Mouse (Mus musculus) telencephalon, adult 2 months (tissue): ENCODE results near the gene Spag8.
A peak's percentile ranks its signal among the peaks of the same experiment; 100 is the strongest.

Source experiments
- DNase-seq: peaks from one replicate; pipeline ENCODE4 v3.0.0-alpha.2; 2011; ENCODE audit warnings: low read depth, low spot score

The Spag8 gene

DNA sequence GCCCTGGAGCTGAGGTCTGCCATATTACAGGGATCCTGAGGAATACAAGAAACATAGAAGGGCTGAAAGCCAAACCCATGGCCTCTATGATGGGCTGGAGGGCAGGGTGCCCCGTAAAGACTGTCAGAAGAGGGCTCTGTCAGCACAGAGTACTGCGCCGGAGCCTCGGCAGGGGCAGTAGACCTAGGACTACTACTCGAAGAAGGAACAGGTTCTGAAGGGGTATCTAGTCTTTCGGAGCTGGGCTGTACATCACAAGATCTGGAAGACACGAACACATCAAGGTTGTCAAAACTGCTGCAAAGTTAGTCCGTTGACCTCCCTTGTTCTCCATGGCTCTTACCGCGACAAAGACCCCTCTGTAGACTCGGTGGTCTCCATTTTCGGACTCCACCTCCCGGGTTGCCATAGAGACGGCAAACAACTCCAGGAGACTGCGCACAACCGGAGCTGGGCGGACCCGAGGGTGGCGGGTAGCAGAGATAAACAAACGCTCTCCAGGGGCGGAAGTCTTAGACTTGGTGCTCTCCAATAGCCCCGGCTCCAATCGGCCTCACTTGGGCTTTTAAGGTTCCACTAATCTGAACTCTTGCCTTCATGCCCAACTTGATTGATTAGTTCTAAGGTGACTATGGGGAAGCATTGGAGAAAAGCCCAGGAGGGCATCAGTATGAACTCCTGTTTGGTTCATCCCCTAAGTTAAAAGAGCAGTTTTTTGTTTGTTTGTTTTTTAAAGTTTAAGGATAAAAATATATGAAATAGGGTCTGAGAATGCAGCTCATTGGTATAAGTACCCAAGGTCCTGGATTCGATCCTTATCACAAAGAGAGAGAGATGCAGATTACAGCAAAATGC is at the start of gene Spag8:
TSS of gene Spag8 (minus strand) at position 434 of the 855 bp plus-strand sequence.
- DNase-seq, result no peak

DNA sequence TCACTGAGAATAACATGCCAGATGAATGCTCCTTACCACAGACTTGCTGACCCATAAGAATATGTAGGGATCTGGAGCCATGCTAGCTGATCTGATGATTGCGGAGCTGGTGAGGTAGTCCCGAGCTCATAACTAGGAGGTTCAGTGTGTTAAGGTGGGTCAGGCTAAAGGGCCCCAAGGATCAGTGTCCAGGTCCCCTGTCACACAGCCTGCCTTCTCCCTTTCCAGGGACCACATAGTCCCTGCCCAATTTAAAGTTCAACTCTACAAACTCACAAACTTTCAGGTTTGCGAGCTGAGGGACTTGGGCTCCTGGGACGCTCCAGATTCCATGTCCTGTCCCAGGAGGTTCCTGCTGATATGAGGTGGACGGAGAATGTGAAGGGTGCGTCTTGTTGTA is 47.3 kb upstream of the Spag8 start, which contains the start of gene Olfr70:
TSS of gene Olfr70 (minus strand) at position 101 of the 400 bp plus-strand sequence.
- no peak for DNase-seq

DNA sequence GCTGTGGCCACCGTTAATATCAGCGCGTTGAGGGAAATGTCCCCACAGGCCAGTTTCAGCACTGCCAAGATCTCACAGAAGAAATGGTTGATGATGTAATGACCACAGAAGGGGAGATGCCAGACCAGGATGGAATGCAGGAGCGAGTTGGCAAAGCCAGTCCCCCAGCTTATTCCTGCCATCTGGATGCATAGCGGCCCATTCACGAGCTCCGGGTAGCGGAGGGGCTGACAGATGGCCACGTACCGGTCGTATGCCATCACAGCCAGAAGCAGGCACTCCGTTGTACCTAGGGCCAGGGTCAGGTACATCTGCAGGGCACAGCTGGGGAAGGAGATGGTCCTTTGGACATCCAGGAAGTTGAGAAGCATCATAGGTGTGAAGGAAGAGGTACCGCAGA is 43.2 kb upstream of the Spag8 start:
- DNase-seq, result no peak

DNA sequence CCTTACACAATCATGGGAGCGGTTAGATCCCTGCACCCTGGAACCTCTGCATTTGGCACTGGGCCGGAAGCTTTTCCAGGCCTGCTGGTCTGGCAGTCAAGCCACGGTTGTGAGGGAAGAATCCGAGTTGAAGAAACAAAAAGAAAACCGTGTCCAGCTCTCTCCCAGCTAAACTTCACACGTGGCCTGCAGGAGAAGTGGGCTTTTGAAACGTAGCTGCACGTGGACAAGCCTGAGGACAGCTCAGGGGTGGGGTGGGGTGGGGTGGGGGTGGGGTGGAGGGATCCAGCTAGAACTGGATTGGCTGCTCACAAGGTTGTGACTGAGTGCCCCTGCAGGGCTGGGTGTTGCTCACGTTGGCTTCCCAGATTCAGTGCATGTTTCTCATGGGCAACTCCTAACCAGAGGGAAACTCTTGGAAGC is 41.9 kb upstream of the Spag8 start:
- DNase-seq, result no peak

DNA sequence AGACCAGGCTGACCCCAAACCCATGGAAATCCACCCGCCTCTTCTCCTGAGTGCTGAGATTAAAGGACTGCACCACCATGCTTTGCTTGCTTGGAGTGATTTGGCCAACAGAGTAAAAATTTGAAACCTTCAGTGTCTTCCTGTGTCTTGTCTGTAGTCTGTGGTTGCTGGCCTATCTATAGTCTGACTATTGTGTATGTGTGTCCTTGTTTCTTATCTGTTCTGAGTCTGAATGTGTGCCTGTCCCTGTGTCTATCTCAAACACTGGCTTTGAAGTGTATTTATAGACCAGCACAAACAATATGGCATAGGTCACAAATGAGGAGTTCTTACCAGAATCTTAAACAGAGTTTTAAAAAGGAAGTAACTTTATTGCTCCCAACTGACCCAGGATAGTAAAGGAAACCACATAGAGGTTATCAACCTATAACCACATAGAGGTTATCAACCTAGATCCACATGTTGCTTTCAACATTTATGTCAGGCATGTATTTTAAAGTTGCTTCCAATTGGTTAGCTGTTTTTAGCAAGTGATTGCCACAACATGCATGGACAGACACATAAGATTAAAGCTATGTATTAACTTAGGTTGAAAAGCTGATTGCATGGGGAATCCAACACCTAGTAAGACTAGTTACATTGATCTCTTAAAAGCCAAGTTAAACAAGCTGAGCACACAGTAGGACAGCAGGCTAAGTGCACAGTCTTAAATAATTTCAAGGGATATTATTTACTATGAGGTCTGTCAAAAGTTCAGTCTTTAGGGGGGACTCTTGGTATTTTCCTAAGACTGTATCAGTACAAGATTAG is 41.2 kb upstream of the Spag8 start:
- no peak for DNase-seq

DNA sequence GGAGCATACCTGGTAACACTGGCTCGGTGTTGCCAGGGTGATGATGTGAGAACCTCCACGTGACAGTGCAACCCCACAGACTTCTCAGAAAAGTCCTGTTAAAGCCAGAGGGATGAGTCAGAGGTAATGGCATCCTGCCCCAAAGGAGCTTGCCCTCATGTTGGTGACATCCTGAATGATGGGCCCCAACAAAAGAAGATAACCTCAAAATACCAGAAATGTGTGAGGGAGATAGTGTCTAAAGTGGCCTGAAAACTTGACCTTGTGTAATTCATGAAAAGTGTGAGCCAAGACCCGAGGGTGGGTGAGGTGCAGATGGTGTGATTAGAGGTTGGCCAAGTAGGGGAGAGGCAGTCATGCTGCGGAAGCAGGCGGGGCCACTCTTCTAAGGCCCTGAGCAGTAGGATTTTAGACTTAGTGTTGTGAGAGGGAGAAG is 40.4 kb upstream of the Spag8 start:
- no peak for DNase-seq

DNA sequence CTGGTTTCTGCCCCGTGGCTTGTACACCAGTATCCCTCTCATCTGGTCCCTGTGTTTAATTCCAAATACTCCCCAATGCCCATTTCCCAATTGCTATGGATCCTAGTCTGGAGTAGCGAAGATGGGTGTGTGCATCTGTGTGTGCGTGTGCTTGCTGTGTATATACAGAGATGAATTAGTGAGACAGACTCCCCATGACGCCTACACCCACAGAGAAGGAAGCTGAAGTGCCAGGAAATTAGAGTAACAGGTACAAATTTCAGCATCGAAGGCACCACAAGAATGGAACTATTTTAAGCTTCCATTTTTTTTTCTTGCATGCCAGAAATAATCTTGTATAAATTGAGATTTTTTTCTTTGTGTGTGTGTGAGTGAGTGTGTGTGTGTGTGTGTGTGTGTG is 37.6 kb upstream of the Spag8 start:
- no peak for DNase-seq

DNA sequence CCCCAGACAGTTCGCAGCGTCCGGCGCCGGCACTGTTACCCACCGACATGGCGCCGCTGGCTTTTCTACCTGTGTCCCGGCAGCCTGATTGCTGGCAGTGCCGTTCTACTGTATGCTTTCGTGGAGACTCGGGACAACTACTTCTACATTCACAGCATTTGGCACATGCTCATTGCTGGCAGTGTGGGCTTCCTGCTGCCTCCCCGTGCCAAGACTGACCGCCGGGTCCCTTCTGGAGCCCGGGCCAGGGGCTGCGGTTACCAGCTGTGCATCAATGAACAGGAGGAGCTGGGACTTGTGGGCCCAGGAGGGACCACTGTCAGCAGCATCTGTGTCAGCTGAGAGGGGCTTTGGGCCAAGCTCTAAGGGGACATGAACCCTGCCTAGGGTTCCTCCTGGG is 36.6 kb upstream of the Spag8 start:
- no peak for DNase-seq

DNA sequence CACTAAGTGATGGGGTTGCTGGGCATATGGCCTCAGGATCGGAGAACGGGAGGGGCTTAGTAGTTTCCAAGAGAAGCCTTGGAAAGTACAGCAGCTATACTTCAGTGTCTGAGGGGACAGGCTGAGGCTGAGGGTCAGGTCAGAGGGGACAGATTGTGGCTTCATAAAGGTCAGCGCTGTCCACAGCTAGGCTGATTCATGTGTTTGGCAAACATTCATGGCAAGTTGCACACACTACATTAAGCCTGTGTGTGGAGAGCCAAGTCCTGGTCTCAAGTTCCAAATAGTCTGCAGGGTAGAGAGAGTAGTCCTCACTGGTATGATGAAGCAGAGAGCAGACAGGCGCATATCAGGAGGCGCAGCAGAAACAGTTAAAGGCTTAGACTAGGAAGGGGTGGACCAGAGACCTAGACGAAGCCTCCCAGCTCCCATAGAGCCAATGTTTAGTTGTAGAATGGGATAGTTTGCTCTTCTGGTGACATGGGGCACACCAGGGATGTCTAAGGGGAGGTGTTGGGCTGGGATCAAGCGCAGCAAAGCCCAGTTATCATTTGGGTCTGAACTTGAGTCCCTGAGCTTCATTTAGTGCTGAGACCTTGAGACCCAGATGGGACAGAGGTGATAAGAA is 26.1 kb upstream of the Spag8 start:
- DNase-seq, result no peak

DNA sequence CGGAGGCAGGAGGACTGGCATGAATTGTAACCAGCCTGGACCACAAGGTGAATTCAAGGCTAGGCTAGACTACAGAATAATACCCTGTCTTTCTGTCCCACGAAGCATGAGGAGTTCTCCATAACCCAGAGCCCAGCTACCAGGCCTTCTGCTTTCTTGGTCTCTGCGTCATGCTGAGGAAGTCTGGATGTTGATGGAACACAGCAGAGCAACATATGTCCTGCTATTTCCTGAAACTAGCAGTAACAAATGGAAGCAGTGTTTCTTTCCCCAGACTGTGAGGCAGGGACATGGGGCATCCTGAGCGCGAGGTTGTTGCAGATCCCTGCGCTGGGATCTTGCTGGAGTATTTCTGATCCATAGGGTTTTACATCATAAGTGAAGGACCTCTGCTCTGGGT is 25.1 kb upstream of the Spag8 start:
- DNase-seq, result no peak

DNA sequence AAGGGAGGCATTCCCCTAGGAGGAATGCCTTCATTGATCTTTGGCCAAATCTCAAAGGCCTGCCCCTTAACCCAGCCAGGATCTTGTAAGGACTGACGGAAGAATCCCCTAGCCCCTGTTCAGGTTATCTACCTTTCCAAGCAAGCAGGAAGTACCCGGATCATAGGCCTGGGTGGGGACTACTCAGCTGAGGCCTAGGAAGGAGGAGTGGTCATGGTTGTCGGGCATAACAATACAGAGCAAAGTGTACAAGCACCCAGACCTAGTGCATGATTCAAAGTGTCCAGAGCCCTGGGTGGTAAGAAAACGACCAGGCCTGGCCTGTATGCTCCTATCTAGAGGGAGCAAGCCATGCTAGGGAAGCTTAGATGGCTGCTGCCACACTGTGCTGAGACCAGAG is 22.2 kb upstream of the Spag8 start:
- DNase-seq, result no peak

DNA sequence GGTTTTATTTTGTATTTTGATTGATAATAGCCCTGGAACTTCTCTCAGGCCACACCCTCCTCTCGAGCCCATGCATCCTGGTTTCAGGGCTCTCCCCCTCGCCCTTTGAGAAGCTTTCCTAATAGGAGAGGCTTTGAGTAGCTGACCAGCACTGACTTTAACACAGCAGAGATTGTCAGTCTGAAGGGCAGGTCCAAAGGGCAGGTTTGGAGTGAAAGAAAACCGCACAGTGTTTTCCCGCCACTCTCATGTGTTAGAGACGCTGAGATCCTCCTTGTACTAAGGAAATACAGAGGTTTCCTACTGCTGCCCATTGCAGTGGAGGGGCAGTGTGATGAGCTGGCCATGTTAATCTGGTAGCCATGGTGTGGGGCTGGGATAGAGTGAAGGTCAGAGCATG is 21.6 kb upstream of the Spag8 start:
- DNase-seq, result no peak

DNA sequence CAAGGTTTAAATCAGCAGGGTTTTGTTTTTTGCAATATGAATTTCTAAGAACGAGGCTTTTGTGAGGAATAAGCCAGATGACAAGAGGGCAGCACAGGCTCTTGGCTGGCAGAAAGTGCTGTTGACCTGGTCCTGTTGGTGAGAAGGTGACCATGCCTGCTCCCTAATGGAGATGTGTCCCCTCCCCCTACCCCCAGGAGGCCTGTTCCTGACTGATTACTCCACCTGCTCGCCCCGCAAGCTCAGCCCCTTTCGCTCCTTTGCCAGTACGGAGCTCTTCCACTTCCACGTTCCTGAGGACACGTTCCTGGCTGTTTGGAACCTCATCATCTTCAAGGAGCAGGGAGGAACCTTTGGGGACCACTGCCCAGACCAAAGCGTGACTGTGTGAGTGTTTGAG is 20.3 kb upstream of the Spag8 start:
- DNase-seq, result no peak

DNA sequence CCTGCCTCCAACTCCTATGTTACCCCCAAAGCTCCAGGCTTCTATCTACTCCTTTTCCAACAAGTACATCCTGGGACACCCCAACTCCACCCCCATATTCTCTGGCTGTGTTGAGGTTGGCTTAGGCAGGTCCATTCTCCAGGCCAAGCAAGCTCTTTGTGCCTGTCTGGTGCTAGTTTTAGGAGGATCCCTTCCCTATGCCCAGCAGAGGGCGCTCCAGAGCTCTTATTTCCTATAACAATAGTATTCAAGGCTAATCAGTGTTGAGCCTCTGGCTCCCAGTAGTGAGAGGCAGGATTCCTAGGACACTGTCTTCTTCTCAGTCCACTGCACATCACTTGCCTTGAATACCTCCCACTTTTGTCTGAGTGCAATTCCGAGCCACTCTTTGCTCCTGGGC is 18.7 kb upstream of the Spag8 start:
- peak; percentile 71 for DNase-seq

DNA sequence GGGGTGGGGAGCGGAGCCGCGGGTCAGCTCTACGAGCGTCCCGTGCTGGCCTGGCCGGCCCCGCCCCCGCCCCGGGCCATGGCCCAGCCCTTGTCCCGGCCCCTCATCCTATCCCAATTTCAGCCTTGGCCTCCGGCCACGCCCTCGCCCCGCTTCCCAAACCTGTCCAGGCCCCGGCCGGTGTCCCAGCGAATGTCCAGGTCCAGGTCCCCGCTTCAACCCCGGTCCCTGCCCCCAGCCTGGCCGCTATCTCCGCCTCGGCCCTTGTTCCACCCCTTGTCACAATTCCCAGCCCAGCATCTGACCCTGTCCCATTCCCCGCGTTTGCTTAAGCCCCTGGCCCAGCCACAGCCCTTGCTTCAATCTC is 16.0 kb upstream of the Spag8 start:
- DNase-seq, result no peak

DNA sequence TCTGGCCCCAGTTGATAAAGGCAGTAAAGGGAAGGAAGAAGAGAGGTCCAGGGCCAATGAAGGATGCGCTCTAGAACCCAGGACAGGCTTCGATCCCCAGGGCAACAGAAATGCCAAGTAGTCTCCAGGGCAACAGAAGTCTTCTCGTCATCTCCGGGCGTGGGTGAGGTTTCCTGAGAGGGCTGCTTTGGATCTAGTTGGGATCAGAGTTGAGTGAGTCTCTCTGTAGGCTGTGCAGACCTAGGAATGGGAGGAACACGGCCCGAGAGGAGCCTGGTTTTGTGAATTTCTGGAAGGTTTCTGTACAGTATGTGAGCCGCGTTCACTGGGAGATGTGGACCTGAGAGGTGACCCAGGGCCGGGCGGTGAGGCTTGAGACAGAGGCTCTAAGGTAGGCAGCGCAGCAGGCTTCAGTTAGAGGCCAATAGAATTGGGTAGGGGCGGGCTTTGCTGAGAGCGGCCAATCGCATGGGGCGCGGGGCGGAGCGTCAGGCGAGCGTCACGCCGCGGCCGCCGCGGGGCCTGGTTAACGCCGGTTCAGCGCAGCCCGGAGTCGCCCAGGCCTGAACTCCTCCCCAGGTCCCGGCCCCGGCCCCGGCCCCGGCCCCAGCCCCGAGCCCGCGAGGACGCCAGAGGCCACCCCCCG is 15.5 kb upstream of the Spag8 start, which contains the start of the genes Tmem8b and Fam221b:
TSS of gene Tmem8b (plus strand) at position 190 of the 646 bp plus-strand sequence.
TSS of gene Fam221b (minus strand) at position 364 of the 646 bp plus-strand sequence.
- peak; percentile 77 for DNase-seq

DNA sequence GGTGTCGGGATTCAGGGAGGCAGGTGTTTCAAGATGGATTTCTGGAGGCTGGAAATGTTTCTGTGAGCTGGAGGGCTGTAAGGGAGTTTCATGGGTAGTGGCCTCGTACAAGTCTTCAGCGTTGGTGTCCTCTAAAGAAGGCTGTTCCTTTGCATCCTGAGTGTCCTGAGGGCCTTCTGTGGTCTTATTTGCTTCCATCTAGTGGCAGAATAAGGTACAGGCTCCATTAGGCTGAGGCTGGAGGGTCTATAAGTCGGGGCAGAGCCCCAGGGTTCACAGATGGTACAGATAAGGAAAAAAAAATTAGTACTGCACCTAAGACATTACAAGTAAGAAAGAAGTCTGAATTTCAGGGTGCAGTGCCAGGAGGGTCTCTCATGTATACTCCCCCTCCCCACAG is 13.0 kb upstream of the Spag8 start:
- no peak for DNase-seq

DNA sequence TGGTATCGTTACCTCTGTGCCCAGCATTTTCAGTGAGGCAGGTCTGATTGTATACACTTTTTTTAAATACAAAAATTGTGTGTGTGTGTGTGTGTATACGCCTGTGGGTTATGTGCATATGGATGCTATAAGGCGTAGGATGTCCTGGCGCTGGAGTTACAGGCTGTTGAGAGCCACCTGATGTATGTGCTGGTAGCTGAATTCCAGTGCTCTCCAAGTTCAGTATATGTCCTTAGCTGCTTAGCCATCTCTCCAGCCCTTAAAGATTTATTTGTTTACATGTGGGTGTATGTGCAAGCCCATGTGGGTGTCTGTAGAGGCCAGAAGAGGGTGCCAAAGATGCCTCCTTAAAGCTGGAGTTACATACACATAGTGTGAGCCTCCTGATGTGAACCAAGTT is 3.8 kb upstream of the Spag8 start:
- DNase-seq, result no peak

DNA sequence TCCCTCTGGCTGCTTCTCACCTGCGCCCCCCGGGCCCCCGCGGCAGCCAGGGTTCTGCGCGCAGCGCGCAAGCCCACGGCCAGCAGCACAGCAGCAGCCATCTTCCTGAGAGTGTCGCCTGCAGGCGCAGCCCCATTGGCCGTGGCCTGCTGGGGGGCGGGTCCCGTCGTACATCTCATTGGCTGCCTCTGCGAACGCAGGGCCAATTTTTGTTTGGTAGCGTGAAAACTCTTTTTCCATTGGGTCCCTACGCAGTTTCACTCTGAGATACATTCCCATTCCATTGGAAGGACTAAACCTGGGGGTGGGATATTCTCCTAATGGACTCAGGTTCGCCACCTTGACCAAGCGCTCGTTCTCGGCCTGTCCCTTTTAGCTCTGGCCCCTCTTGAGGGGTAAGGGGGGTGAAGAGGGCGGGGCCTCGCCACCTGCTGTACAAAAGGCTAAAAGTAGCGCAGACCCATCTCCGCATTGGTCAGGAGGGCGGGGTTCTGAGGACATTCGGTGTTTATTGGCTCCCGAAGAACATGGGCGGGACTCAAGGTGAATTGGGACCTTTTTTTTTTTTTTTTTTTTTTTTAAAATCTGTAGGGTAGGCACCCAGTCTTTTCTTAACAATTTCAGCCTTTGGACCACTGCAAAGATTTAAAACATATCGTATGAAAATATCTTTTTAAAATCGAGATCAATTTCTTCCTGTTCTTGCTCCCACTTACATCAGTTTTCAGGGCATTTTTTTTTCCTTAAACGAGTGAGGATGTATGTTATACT is 3.1 kb upstream of the Spag8 start, which contains the start of gene Hint2:
TSS of gene Hint2 (minus strand) at position 128 of the 771 bp plus-strand sequence.
- DNase-seq, result peak; percentile 99

DNA sequence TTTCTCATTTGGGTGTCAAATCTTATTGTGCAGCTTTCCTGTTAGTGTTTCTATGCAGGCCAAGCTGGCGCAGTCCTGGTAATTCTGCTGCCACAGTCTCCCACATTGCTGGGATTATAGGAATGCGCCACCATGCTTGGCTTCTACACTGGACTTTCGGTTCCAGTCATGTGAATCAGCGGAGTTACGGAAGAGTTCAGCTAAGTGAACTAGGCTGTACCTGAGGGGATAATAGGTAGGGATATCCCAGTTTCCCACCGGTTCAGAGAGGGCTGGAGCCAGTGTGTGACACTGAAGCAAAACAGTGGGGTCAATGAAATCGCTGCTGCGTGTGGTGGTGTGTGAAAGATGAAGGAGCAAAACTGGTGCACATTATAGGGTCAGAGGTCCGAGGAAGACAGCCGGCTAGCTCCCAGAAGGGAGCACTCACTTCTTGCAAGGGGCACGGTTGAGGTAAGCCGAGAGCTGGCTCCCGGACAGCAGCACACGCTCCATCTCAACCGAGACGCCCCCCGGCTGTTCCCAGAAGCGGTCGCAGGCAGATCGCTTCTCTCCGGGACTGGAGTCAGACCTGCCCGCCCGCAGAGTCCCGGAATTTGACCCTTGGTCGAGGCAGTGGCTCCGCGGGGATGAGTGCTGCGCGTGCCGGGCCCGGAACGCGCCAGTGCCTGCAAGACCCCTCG is 2.4 kb upstream of the Spag8 start:
- DNase-seq, result no peak
